Mouse (Mus musculus): ENCODE results near the gene Gpatch3.

Gpatch3 gene

DNA sequence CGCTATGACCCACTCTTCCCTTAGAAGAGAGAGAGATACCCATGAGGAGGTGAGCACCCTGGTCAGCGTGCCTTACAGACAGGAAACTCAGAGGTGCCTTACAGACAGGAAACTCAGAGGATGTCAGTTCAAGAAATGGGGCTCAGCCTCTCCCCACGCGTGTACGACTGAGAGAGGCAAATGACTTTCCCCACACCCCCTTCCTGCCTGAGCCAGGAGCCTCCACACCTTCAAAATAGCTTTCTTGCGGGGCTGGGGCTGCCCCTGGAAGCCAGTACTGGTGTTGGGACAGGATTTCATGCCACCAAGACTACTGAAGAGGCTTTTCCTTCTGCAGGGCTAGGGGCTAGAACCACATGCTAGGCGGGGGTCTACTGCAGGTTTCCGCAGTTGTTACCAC lies 46.1 kb downstream of the Gpatch3 start:
- no peak for DNase-seq (ENCODE audit: low spot score)

DNA sequence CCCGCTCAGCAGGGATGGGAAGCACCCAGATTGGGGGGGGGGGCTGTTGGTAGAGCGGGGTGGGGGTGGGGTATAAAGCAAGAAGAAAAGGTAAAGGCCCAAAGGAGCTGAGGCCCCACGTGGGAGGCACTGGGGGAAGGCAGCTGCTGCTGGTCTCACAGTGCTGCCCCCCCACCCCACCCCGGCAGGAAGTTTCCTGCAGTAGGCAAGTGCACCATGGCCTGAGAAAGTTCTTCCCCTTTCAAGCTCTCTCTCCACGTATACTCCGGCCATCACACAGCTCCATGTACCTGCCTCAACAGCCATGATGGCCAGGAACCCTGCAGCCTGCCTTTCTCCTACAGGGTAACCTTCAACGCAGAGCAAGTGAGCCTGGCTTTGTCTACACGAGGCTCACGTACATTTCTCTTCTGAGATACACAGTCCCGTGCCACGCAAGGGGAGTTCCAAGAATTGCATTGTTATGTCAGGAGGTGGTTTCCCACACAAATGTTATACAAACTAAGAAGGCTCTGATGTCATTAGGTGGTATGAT lies 47.7 kb downstream of the Gpatch3 start:
- DNase-seq (ENCODE audit: low spot score): no peak

DNA sequence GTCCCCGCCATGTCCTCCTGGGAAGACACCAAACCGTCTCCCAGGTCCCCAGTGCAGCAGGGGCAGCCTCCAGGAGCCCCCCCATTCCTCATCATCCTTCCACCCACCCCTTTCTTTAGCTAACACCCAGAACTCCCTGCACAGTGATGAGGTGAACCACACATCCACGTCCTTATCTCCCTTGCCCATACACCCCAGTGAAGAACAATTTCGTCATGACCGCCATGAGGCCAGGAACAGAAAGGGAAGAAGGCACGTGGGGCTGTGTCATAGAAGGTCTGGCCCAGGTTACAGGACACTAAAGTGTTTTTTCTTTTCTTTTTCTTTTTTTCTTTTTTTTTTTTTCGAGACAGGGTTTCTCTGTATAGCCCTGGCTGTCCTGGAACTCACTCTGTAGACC lies 50.3 kb downstream of the Gpatch3 start:
- no peak for DNase-seq (ENCODE audit: low spot score)

DNA sequence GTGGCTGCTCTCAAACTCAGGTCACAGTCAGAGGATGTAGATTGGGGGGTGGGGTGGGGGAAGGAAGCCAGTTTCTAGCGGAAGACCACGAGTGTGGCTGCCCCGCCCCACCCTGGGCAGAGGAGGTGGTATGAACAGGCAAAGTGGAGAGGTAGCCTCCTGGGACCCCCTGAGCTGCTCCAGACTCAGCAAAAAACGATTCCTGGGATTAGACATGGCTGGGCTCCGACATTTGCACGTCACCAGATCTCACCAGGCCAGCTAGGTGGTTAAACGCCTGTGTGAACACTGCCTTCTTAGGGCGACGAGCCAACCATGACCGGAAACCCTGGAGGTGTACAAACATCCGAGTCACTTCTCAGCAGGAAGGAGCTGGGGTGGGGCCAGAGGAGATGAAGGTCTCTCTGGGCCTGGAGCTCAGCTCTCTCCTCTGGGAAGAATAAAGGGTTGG lies 51.1 kb downstream of the Gpatch3 start:
- DNase-seq (ENCODE audit: low spot score): no peak

DNA sequence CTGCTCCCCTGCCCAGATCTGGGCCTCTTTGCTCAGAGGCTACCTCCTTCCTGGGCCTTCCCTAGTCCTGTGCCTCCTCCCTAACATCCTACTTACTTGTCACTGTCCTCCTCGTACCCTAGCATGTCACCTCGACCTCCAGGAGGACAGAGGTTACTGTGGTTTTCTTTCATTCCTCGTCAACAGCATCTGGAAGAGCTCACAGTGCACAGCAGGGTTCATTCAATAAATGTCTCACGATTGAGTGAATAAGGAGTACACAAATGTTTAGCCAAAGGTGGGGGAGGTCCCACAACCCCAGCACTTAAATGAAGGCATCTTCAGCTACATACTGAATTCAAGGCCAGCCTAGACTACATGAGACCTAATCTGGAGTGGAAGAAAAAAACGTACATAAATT lies 51.7 kb downstream of the Gpatch3 start:
- no peak for DNase-seq (ENCODE audit: low spot score)

DNA sequence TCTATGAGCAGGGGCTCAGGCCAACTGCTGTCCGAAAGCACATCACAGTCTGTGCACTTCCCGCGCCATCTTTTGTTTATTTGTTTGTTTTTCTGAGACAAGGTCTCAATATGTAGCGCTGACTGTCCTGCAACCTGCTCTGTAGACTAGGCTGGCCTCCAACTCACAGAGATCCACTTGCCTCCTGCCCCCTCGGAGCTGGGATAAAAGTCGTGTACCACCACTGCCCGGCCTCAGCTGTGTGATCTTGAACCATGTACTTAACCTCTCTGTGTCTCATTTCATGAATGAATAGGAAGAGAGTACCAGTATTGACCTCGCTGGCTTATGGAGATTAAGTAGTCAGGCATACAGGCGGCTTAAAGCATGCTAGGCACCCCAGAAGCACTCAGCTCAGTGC lies 52.1 kb downstream of the Gpatch3 start:
- no peak for DNase-seq (ENCODE audit: low spot score)

DNA sequence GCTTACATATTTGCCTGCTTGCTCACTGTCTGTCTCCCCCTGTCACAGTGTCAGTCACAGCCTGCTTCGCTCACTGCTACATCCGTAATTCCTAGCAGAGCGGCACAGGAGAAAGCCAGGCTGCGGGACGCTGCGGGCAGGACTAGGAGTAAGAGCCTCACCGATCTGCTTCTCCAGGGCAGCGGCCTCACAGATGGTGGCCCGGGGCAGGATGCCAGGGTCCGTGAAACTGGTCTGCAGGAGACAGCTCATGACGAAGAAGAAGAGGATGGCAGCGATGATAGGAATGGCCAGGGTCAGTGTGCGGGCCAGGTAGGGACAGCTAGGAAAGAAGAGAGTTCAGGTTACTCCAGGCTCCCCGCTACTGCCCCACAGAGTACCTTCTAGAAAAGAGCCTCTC lies 52.5 kb downstream of the Gpatch3 start:
- no peak for DNase-seq (ENCODE audit: low spot score)

DNA sequence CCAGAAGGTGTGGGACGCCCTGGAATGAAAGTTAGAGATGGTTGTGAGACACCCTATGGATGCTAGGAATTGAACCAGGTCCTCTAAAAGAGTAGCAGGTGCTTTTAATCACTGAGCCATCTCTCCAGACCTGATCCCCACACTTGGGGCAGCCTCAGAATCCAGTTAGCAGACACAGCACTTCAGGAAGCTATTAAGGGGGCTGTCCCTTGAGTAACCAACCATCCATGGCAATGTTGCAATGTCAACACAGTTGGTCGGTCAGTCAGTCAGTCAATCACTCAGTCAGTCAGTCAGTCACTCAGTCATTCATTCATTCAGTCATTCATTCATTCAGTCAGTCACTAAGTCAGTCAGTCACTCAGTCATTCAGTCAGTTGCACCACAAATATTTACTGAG lies 54.0 kb downstream of the Gpatch3 start:
- DNase-seq (ENCODE audit: low spot score): no peak

DNA sequence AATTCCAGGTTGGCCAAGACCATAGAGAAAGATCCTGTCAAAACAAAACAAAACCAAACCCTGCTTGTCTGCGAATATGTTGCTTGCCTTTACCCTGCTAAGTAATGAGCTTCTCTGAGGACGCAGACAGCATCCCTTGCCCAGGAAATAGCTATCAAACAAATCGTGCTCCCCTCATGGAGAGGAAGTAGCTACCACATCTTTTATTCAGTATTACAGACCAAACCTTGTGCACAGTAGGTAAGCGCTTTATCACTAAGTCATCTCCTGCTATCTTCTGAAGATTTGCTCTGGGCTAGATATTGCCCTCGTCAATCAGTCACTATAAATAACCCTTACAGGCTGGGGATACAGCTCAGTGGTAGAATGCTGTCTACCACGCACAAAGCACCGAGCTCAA lies 54.6 kb downstream of the Gpatch3 start:
- no peak for DNase-seq (ENCODE audit: low spot score)

DNA sequence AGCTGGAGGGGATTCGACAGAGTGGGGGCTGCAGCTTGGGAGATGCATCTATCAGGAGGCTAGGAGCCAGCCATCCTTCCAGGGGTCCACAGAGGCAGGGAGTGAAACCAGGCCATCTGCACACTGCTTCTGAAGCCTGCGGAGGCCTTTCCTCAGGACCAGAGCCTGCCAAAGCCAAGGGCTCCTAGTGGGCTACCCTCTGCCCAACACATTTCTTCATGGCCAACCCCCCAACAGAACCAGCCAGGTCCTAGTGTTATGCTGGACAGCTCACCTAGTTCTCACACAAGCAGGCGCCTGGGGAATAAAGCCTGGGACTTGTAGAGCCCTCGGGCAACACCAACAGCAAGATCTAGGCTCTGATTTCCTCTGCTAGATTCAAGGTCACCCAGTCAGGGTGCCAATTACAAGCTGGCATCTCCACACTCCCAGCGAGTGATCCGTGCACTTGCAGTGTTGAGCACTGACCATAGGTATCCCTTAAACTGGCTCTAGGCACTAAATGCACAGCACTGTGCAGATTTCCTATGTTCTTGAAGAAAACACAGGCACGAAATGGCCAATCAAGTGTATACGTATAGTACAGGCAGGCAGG lies 55.9 kb downstream of the Gpatch3 start:
- no peak for DNase-seq (ENCODE audit: low spot score)

DNA sequence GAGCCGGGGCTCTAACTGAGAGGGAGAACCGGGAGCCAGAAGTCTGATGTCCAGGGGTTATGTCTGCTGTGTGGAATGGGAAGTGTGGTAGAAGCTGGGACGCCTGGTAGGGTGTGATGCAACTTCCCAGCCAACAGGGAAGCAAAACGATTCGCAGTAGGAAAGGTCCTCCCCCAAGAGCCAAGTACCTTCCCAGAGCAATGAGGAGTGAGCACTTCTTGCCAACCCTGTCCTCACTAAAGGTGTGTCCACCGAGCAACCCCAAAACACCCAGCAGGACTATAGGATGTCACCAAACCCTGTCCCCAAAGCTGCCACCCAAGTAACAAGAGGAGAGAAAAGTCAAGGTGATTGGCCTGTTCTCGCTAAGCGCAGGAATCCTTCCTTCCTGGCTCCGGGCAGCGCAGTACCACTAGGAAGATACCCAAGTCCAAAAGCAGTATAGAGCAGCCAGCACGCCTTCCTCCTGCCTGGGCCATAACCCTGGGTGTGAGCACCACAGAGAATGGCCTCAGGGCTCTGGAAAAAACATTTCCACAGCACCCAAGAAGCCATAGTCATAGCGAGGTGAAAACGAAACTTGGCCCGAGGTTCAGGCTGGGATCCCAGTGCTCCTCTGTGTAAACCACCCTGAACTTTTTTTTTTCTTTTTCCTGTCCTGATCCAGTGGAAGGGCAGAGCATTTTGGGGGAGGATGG lies 56.7 kb downstream of the Gpatch3 start:
- DNase-seq (ENCODE audit: low spot score): no peak

DNA sequence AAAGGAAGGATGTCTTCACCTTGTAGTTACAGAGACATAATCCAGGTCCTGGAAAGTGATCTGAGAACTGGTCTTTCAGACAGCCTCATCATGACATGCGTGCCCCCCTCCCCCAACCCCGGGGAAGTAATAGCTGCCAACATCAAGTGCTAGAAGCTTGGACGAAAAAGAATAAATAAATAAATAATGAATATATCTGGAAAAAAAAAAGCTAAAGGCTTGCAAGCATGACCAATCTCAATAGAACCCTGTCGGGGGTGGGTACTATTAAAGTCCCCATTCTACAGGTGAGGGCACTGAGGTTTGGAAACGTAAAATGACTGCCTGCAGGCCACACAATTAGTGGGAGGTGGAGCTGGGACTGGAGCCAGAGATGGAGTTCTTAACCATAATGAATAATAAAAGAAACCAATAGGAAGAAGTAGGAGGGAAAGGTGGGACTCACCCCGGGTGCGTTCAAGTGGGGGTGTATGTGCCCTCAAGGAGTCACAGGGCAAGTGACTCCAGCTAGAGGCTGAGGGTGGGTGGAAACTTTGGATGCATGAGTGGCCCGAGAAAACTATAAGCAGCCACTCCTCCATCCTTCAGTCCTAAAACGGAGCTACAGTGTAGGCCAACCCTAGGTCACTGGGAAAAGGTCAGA lies 57.3 kb downstream of the Gpatch3 start:
- no peak for DNase-seq (ENCODE audit: low spot score)

DNA sequence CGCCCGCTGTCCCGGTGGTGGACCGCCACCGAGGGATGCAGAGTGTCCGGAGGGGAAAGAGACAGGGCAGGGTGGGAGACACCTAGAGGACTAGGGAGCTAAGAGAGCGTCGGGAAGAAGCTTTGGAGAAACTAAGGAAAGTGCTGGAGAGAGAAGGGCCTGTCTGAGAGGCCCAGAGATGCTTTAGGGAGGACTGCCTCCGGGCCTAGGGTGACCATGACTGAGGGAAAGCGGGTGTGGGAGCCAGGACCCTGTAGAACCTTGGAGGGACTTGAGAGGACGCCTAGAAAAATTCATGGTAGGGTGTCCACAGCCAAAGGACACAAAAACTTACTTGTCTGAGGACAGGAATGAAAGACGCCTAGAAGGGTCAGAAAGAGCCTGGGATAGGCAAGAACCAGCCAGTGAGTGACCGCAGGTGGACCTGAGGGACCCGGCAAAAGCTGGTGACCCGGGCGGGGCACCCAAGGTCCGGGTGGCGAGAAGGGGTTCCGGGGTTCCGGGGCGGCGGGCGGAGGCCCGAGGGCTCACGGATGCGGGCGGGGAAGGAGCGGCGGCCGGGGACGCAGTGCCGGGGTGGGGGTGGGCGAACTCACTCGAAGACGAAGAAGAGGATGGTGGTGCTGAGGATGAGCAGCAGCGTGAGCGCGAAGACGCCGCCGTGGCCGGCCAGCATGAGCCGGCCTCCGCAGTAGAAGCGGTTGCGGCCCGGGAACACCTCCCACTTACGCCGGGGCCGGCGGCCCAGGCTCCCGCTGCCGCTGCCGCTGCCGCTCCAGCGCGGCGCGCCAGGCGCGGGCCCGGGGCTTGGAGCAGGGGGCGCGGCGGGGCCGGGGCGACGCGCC lies 58.2 kb downstream of the Gpatch3 start:
- peak; percentile 21 for DNase-seq (ENCODE audit: low spot score)

DNA sequence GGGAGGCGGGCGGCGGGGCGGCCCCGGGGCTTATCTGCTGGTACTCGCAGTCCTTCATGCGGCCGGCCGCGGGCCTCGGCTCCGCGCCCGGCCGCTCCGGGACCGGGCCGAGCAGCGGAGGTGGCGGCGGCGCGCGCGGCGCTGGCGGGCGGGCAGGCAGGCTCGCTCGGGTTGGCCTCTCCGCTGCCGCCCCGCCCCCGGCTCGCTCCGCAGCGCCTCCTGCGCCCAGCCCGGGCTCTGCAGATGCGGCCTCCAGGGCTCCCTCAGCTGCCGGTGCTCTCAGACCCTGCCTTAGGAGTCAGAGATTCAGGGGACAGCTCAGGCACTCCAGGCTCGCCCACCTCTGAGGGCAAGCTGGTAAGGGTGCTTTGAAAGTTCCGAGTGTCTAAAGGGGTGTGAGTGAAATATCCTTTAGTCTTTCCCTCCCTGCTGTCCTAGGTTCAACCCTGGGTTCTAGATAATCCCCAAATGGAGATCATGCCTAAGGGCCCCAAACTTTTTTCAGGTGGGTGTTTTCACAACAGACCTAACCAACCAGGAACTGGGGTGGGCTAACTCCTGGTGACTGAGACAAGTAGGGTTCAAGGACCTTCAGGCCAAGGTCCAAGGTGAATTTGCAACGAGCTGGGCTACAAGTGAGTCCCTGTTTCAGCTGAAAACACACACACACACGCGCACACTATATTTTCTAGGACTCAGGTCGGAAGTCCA lies 58.9 kb downstream of the Gpatch3 start:
- DNase-seq (ENCODE audit: low spot score): peak; percentile 72
